Mouse (Mus musculus) midbrain, embryonic 15.5 days (tissue): ENCODE measurements around the gene Tent5b. TPM values are rescaled to one million over a fixed set of nuclear protein-coding genes. Genes with fewer than 3 reads are reported as not detected.

Experiments
- ATAC-seq: fragments of 200-750 bp; cut with Nextera tagmentation; replicated peaks from 2 replicates; pipeline ENCODE4 v1.8.0; 2017; ENCODE audit warnings: moderate TSS enrichment
- H3K27ac ChIP-seq: fragments of 300-500 bp; sonication (generic); 2 replicates; pipeline ENCODE4 v1.5.1; 2015; ENCODE audit warnings: mild to moderate bottlenecking, inconsistent platforms
- H3K27me3 ChIP-seq: fragments of 300-500 bp; sonication (generic); replicated peaks from 2 replicates; pipeline ENCODE4 v1.6.1; 2015; ENCODE audit warnings: inconsistent platforms
- H3K36me3 ChIP-seq: fragments of 300-500 bp; sonication (generic); replicated peaks from 2 replicates; pipeline ENCODE4 v1.6.1; 2015; ENCODE audit warnings: inconsistent platforms
- H3K4me1 ChIP-seq: fragments of 300-500 bp; sonication (generic); 2 replicates; pipeline ENCODE4 v1.6.1; 2015; ENCODE audit warnings: inconsistent platforms
- H3K4me2 ChIP-seq: fragments of 300-500 bp; sonication (generic); 2 replicates; pipeline ENCODE4 v1.6.1; 2015; ENCODE audit warnings: inconsistent platforms, mild to moderate bottlenecking, moderate library complexity
- H3K4me3 ChIP-seq: fragments of 300-500 bp; sonication (generic); 2 replicates; pipeline ENCODE4 v1.5.1; 2015; ENCODE audit warnings: mild to moderate bottlenecking, inconsistent platforms
- H3K9ac ChIP-seq: fragments of 300-500 bp; sonication (generic); 2 replicates; pipeline ENCODE4 v1.6.1; 2015; ENCODE audit warnings: mild to moderate bottlenecking, inconsistent platforms
- H3K9me3 ChIP-seq: fragments of 300-500 bp; sonication (generic); 2 replicates; pipeline ENCODE4 v1.6.1; 2016; ENCODE audit warnings: inconsistent platforms
- WGBS: fragments of 180-500 bp; shearing (Covaris S2); methylation state at CpG from one replicate; pipeline ENCODE4 v1.1.7; 2015; ENCODE audit warnings: mixed read lengths; 5-methylcytosine and 5-hydroxymethylcytosine counted together
- polyA plus RNA-seq: library from polyadenylated mRNA; unstranded; fragments of >200 nt; fragmentation: Nextera tagmentation; extraction: Ambion mirVana; gene quantifications from 2 replicates; pipeline ENCODE4 v1.2.1, GENCODE M21; 2015

Gene Tent5b
- polyA plus RNA-seq, 1 experiment from 2014 or later: 0.37 TPM

- Histone ChIP-seq H3K36me3 (no peaks in the 10 kb centered on the region), H3K9me3 (no peaks in the 10 kb centered on the region), H3K27me3 (peaks cover 22% of the 10 kb centered on the region), H3K27ac (no peak overlapping the region), H3K4me2 (no peak overlapping the region), H3K4me1 (no peaks in the 10 kb centered on the region), H3K4me3 (no peak overlapping the region), H3K9ac (no peak overlapping the region)
- 66% methylated on average over 2 of the region's 2 CpGs for WGBS
- no peak for ATAC-seq
Observed at GRCm38 (mm10) chr4:133473833-133474232, 6.1 kb upstream of the Tent5b start.

GRCm38 (mm10) chr4:133480185-133480537 lies 229 bp downstream of the Tent5b start:
- Histone ChIP-seq H3K9me3 (no peaks in the 10 kb centered on the region), H3K4me2 (peak overlapping the region; percentile 54), H3K27ac (no peak overlapping the region), H3K4me1 (peaks cover 7% of the 10 kb centered on the region; the same call in 1 of the 2 replicates), H3K36me3 (no peaks in the 10 kb centered on the region), H3K27me3 (peaks cover 32% of the 10 kb centered on the region), H3K9ac (0 out of 2 replicates have a peak overlapping the region, but pooled peaks have one; percentile 7), H3K4me3 (peak overlapping the region; percentile 40)
- ATAC-seq: peak; percentile 59
- 3% methylated on average over 34 of the region's 34 CpGs for WGBS

GRCm38 (mm10) chr4:133480754-133481153 lies 822 bp downstream of the Tent5b start:
- 50% methylated on average over 6 of the region's 6 CpGs for WGBS
- peaks cover 32% of the 10 kb centered on the region for H3K27me3 ChIP-seq
- no peak overlapping the region for H3K4me2 ChIP-seq
- H3K9ac ChIP-seq: no peak overlapping the region
- H3K27ac ChIP-seq: no peak overlapping the region
- H3K9me3 ChIP-seq: no peaks in the 10 kb centered on the region
- H3K4me3 ChIP-seq: no peak overlapping the region
- ATAC-seq: no peak
- H3K4me1 ChIP-seq: peaks cover 7% of the 10 kb centered on the region; the same call in 1 of the 2 replicates
- H3K36me3 ChIP-seq: no peaks in the 10 kb centered on the region

GRCm38 (mm10) chr4:133481488-133481887 lies 1.6 kb downstream of the Tent5b start:
- no peak for ATAC-seq
- H3K9ac ChIP-seq: no peak overlapping the region
- no peak overlapping the region for H3K4me3 ChIP-seq
- no peak overlapping the region for H3K27ac ChIP-seq
- no peak overlapping the region for H3K4me2 ChIP-seq
- 40% methylated on average over 4 of the region's 4 CpGs for WGBS
- no peaks in the 10 kb centered on the region for H3K9me3 ChIP-seq
- H3K36me3 ChIP-seq: no peaks in the 10 kb centered on the region
- peaks cover 32% of the 10 kb centered on the region for H3K27me3 ChIP-seq
- peaks cover 7% of the 10 kb centered on the region; the same call in 1 of the 2 replicates for H3K4me1 ChIP-seq

- Histone ChIP-seq H3K27me3 (peaks cover 32% of the 10 kb centered on the region), H3K9ac (no peak overlapping the region), H3K4me2 (no peak overlapping the region), H3K4me3 (no peak overlapping the region), H3K27ac (no peak overlapping the region), H3K36me3 (no peaks in the 10 kb centered on the region), H3K9me3 (no peaks in the 10 kb centered on the region), H3K4me1 (peaks cover 7% of the 10 kb centered on the region; the same call in 1 of the 2 replicates)
- WGBS: 81% methylated on average over 3 of the region's 3 CpGs
- ATAC-seq: no peak
Observed at GRCm38 (mm10) chr4:133482479-133482878, 2.5 kb downstream of the Tent5b start.

GRCm38 (mm10) chr4:133484266-133485025 lies 4.5 kb downstream of the Tent5b start:
- no peak overlapping the region for H3K4me3 ChIP-seq
- peaks cover 23% of the 10 kb centered on the region for H3K27me3 ChIP-seq
- no peaks in the 10 kb centered on the region for H3K36me3 ChIP-seq
- 0 out of 2 replicates have a peak overlapping the region, but pooled peaks have one; percentile 5 for H3K4me2 ChIP-seq
- H3K9me3 ChIP-seq: no peaks in the 10 kb centered on the region
- WGBS: 9% methylated on average over 22 of the region's 22 CpGs
- no peak overlapping the region for H3K9ac ChIP-seq
- no peak for ATAC-seq
- no peak overlapping the region for H3K27ac ChIP-seq
- peaks cover 7% of the 10 kb centered on the region; the same call in 1 of the 2 replicates for H3K4me1 ChIP-seq

- Histone ChIP-seq H3K4me1 (no peaks in the 10 kb centered on the region), H3K9ac (no peak overlapping the region), H3K27ac (no peak overlapping the region), H3K27me3 (peaks cover 16% of the 10 kb centered on the region), H3K9me3 (no peaks in the 10 kb centered on the region), H3K36me3 (no peaks in the 10 kb centered on the region), H3K4me3 (no peak overlapping the region), H3K4me2 (no peak overlapping the region)
- no peak for ATAC-seq
- WGBS: 92% methylated on average over 28 of the region's 28 CpGs
Observed at GRCm38 (mm10) chr4:133485691-133486425, 5.9 kb downstream of the Tent5b start.

- H3K36me3 ChIP-seq: no peaks in the 10 kb centered on the region
- no peaks in the 10 kb centered on the region for H3K4me1 ChIP-seq
- no peak overlapping the region for H3K4me3 ChIP-seq
- no peak for ATAC-seq
- H3K27ac ChIP-seq: no peak overlapping the region
- H3K9me3 ChIP-seq: no peaks in the 10 kb centered on the region
- peaks cover 8% of the 10 kb centered on the region for H3K27me3 ChIP-seq
- WGBS: 96% methylated on average over 26 of the region's 26 CpGs
- no peak overlapping the region for H3K9ac ChIP-seq
- H3K4me2 ChIP-seq: no peak overlapping the region
Observed at GRCm38 (mm10) chr4:133486673-133487357, 6.9 kb downstream of the Tent5b start.

- no peaks in the 10 kb centered on the region for H3K9me3 ChIP-seq
- no peak overlapping the region for H3K9ac ChIP-seq
- peaks cover 6% of the 10 kb centered on the region; the same call in 1 of the 2 replicates for H3K27me3 ChIP-seq
- H3K36me3 ChIP-seq: no peaks in the 10 kb centered on the region
- no peak for ATAC-seq
- H3K4me3 ChIP-seq: no peak overlapping the region
- no peak overlapping the region for H3K4me2 ChIP-seq
- no peaks in the 10 kb centered on the region for H3K4me1 ChIP-seq
- 86% methylated on average over 20 of the region's 20 CpGs for WGBS
- H3K27ac ChIP-seq: no peak overlapping the region
Observed at GRCm38 (mm10) chr4:133488619-133489392, 8.9 kb downstream of the Tent5b start.

GRCm38 (mm10) chr4:133489489-133490245 lies 9.7 kb downstream of the Tent5b start:
- ATAC-seq: no peak
- H3K4me1 ChIP-seq: peaks cover 6% of the 10 kb centered on the region
- peaks cover 8% of the 10 kb centered on the region for H3K27me3 ChIP-seq
- H3K9me3 ChIP-seq: no peaks in the 10 kb centered on the region
- no peak overlapping the region for H3K27ac ChIP-seq
- H3K4me2 ChIP-seq: no peak overlapping the region
- H3K4me3 ChIP-seq: no peak overlapping the region
- 66% methylated on average over 4 of the region's 4 CpGs for WGBS
- H3K36me3 ChIP-seq: no peaks in the 10 kb centered on the region
- no peak overlapping the region for H3K9ac ChIP-seq

- H3K9ac ChIP-seq: no peak overlapping the region
- H3K4me3 ChIP-seq: no peak overlapping the region
- 45% methylated on average over 10 of the region's 10 CpGs for WGBS
- no peak overlapping the region for H3K4me2 ChIP-seq
- H3K9me3 ChIP-seq: no peaks in the 10 kb centered on the region
- H3K36me3 ChIP-seq: no peaks in the 10 kb centered on the region
- peaks cover 29% of the 10 kb centered on the region for H3K27me3 ChIP-seq
- no peak for ATAC-seq
- no peak overlapping the region for H3K27ac ChIP-seq
- peaks cover 8% of the 10 kb centered on the region for H3K4me1 ChIP-seq
Observed at GRCm38 (mm10) chr4:133491800-133492199, 11.9 kb downstream of the Tent5b start.
